Mouse (Mus musculus): ENCODE data around the gene Lrrc9. TPM values are rescaled to one million over a fixed set of nuclear protein-coding genes. Genes with fewer than 3 reads are reported as not detected.

Gene Lrrc9
- total and polyA plus RNA-seq, 3 experiments = not detected

GRCm38 (mm10) chr12:72437676-72438341 is 3.9 kb upstream of the Lrrc9 start:
- H3K79me2 ChIP-seq (ENCODE audit: control insufficient read depth, insufficient read depth, low read length, poor library complexity) = no peaks in the 10 kb centered on the region
- no peak overlapping the region for H3K27ac ChIP-seq (ENCODE audit: control insufficient read depth, low read depth, low read length)
- H3K36me3 ChIP-seq (ENCODE audit: control insufficient read depth in 1 of 2, insufficient read depth in 2 of 2, low read length in 2 of 2) = no peaks in the 10 kb centered on the region
- DNase-seq (ENCODE audit: low read depth, low spot score) = no peak
- H3K4me1 ChIP-seq (ENCODE audit: control insufficient read depth in 1 of 2, insufficient read depth in 2 of 2, low read length in 2 of 2) = no peaks in the 10 kb centered on the region
- TF ChIP-seq KAT2A (conservative IDR thresholded peaks at IDR 0.05; ENCODE audit: low read depth, low read length) = no peak
- TF ChIP-seq MAX (IDR thresholded peaks at IDR 0.05; ENCODE audit: low read length) = no peak
- TF ChIP-seq E2F4 (IDR thresholded peaks at IDR 0.05; ENCODE audit: borderline replicate concordance, low read depth, low read length) = no peak
- TF ChIP-seq ZNF384 (IDR thresholded peaks at IDR 0.05; ENCODE audit: low read depth, low read length) = no peak
- no peak for TF ChIP-seq ELF1 (IDR thresholded peaks at IDR 0.05; ENCODE audit: low read depth, low read length)
- no peak for TF ChIP-seq SMC3 (IDR thresholded peaks at IDR 0.05; ENCODE audit: low read depth, low read length)
- no peak for TF ChIP-seq CHD2 (IDR thresholded peaks at IDR 0.05; ENCODE audit: low read length)
- no peak for TF ChIP-seq MAZ (IDR thresholded peaks at IDR 0.05; ENCODE audit: low read depth, low read length)
- TF ChIP-seq EP300 (IDR thresholded peaks at IDR 0.05; ENCODE audit: low read depth in 1 of 2, low read length in 2 of 2) = no peak
- TF ChIP-seq ZKSCAN1 (IDR thresholded peaks at IDR 0.05; ENCODE audit: low read depth, low read length) = no peak
- no peak for TF ChIP-seq TAL1 (IDR thresholded peaks at IDR 0.05; ENCODE audit: low read length)
- TF ChIP-seq CTCF (IDR thresholded peaks at IDR 0.05 in 2 of 3, conservative IDR thresholded peaks at IDR 0.05 in 1 of 3; ENCODE audit: control insufficient read depth in 1 of 3, insufficient read depth in 1 of 3, low read depth in 2 of 3, low read length in 3 of 3, poor library complexity in 1 of 3, severe bottlenecking in 1 of 3) = no peak
- no peak for TF ChIP-seq RCOR1 (IDR thresholded peaks at IDR 0.05; ENCODE audit: low read depth, low read length)
- no peak for TF ChIP-seq RAD21 (IDR thresholded peaks at IDR 0.05; ENCODE audit: low read depth, low read length)
- no peak for TF ChIP-seq GATA1 (IDR thresholded peaks at IDR 0.05; ENCODE audit: low read depth, low read length)
- no peaks in the 10 kb centered on the region for H3K9me3 ChIP-seq (replicated peaks; ENCODE audit: insufficient read depth, low read length)
- peaks cover 0 to 2% of the 10 kb centered on the region in 2 experiments; a peak in 1 of 4 replicates for H3K27me3 ChIP-seq (ENCODE audit: control insufficient read depth in 1 of 2, insufficient read depth in 2 of 2, low read length in 2 of 2)
- H3K4me3 ChIP-seq (ENCODE audit: control insufficient read depth in 1 of 2, insufficient read depth in 1 of 2, low read depth in 2 of 2, low read length in 2 of 2) = no peak overlapping the region
- no peak overlapping the region for H3K9ac ChIP-seq (ENCODE audit: control insufficient read depth, low read depth, low read length, poor library complexity, severe bottlenecking)

- peaks cover 0 to 2% of the 10 kb centered on the region in 2 experiments; a peak in 1 of 4 replicates for H3K27me3 ChIP-seq (ENCODE audit: control insufficient read depth in 1 of 2, insufficient read depth in 2 of 2, low read length in 2 of 2)
- no peak overlapping the region for H3K4me3 ChIP-seq (ENCODE audit: control insufficient read depth in 1 of 2, insufficient read depth in 1 of 2, low read depth in 2 of 2, low read length in 2 of 2)
- no peak overlapping the region for H3K9ac ChIP-seq (ENCODE audit: control insufficient read depth, low read depth, low read length, poor library complexity, severe bottlenecking)
- no peak for DNase-seq (ENCODE audit: low read depth, low spot score)
- H3K9me3 ChIP-seq (replicated peaks; ENCODE audit: insufficient read depth, low read length) = no peaks in the 10 kb centered on the region
- no peaks in the 10 kb centered on the region for H3K4me1 ChIP-seq (ENCODE audit: control insufficient read depth in 1 of 2, insufficient read depth in 2 of 2, low read length in 2 of 2)
- TF ChIP-seq RAD21 (IDR thresholded peaks at IDR 0.05; ENCODE audit: low read depth, low read length) (no peak), MYB (IDR thresholded peaks at IDR 0.05; ENCODE audit: low read depth, low read length) (no peak), CTCF (IDR thresholded peaks at IDR 0.05 in 2 of 3, conservative IDR thresholded peaks at IDR 0.05 in 1 of 3; ENCODE audit: control insufficient read depth in 1 of 3, insufficient read depth in 1 of 3, low read depth in 2 of 3, low read length in 3 of 3, poor library complexity in 1 of 3, severe bottlenecking in 1 of 3) (no peak), MAFK (IDR thresholded peaks at IDR 0.05; ENCODE audit: borderline replicate concordance, low read depth, low read length) (no peak), ZC3H11A (IDR thresholded peaks at IDR 0.05; ENCODE audit: low read depth, low read length) (no peak), TBP (IDR thresholded peaks at IDR 0.05; ENCODE audit: low read depth, low read length) (no peak), ELF1 (IDR thresholded peaks at IDR 0.05; ENCODE audit: low read depth, low read length) (no peak), POLR2A (IDR thresholded peaks at IDR 0.05; ENCODE audit: control insufficient read depth in 1 of 2, insufficient read depth in 1 of 2, low read depth in 1 of 2, low read length in 2 of 2, poor library complexity in 1 of 2) (no peak), E2F4 (IDR thresholded peaks at IDR 0.05; ENCODE audit: borderline replicate concordance, low read depth, low read length) (no peak), MEF2A (IDR thresholded peaks at IDR 0.05; ENCODE audit: extremely low read depth, insufficient replicate concordance, low read depth, low read length, poor library complexity, severe bottlenecking) (no peak), BHLHE40 (IDR thresholded peaks at IDR 0.05; ENCODE audit: borderline replicate concordance, low read depth, low read length) (no peak), SMC3 (IDR thresholded peaks at IDR 0.05; ENCODE audit: low read depth, low read length) (no peak)
- H3K79me2 ChIP-seq (ENCODE audit: control insufficient read depth, insufficient read depth, low read length, poor library complexity) = no peaks in the 10 kb centered on the region
- H3K27ac ChIP-seq (ENCODE audit: control insufficient read depth, low read depth, low read length) = no peak overlapping the region
- H3K36me3 ChIP-seq (ENCODE audit: control insufficient read depth in 1 of 2, insufficient read depth in 2 of 2, low read length in 2 of 2) = no peaks in the 10 kb centered on the region
Observed at GRCm38 (mm10) chr12:72438961-72439480, 2.6 kb upstream of the Lrrc9 start.
